Mouse (Mus musculus): Measurements from ENCODE around the gene Faap100.

DNA sequence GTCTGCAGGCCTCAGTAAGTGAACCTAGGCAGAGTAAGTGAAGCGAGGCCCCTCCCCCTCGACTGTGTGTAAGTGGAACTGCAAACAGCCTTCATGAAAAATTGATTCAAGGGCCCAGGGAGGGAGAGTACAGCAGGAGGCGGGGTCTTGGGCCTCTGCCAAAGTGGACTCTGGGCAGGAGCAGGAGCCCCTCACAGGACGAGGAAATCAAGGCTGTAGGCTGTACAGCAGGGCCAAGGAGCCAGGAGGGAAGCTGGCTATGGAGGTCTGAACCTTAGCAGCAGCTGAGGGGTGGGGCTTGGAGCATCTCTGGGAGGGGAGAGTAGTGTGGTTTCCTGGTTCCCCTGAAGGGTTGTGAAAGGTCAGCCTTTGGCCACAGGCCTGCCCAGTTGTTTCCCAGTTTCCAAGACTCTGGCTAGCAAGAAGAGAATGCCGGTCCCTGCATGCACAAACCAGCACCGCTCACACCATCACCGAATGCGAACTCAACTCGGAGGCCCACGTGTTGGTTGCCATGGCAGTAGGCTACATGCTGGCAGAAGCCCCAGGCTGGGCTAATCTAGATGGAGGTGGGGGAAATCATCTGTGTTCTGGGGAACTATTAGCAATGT lies 20.7 kb downstream of the Faap100 start:
- TF ChIP-seq POLR2A (IDR thresholded peaks at IDR 0.05; ENCODE audit: low read depth, low read length) = no peak
- no peak for TF ChIP-seq CTCF (conservative IDR thresholded peaks at IDR 0.05; ENCODE audit: insufficient read depth, insufficient read length, low read depth, low read length)
